In genomic region chr13:96697805-96698586, GRCm38 (mm10) we compare ENCODE assay signal across 9 mouse cellular contexts. TPM values are rescaled to one million over a fixed set of nuclear protein-coding genes. Genes with fewer than 3 reads are reported as not detected.
DNase-seq lines count a peak whose midpoint lies in the region; ATAC-seq lines count a peak whose summit lies in the region.
"Had no signal": no experiment of that assay in that cellular context is flagged by ENCODE, and none has a peak within 500 bp of the region (broad histone marks: within the 10 kb centered on the region; RNA-seq: fewer than 3 reads in every experiment).

No protein-coding gene starts in this region.

- peak; percentile 97 for ATAC-seq in megakaryocyte, adult 5-6 weeks (ENCODE audit: poor library complexity, severe bottlenecking)

- intact Hi-C loops in heart, postnatal 14 days (cut with DNase I) = no loop called here

- DNase-seq in CD4-positive, CD25-positive, alpha-beta regulatory T cell, adult 2 months (ENCODE audit: low read depth, low spot score) = peak; percentile 66
- DNase-seq in brain, adult 2 months (ENCODE audit: low read depth, low spot score) = peak; percentile 32
- peak; percentile 2 to 3 for DNase-seq in heart, postnatal 14 days
- DNase-seq in frontal cortex, postnatal 10 days (ENCODE audit: low spot score in 2 of 2) = no peak
- DNase-seq in cerebellum, adult 9-11 months = no peak
- no peak for DNase-seq in right cerebral cortex, adult 2 months (ENCODE audit: low spot score in 2 of 2)
- DNase-seq in urinary bladder, adult 2 months (ENCODE audit: low spot score) = no peak

RNA-seq across cellular contexts. Expression of gene Hmgcr, which starts 27.3 kb away (rescaled TPM):
- total RNA-seq in heart, postnatal 14 days (2021) = 10 to 100 TPM; 16.3 TPM
- 27.8 and 31.8 TPM in 2 replicates for total RNA-seq in megakaryocyte, adult 5-6 weeks (2015)
- total RNA-seq in megakaryocyte, adult 5-6 weeks (2017) = 34.6 and 36.5 TPM in 2 replicates
- polyA plus RNA-seq in urinary bladder, adult 2 months (2012; rRNA removed) = 16.6 and 20.4 TPM in 2 replicates

RNA-seq across cellular contexts. Expression of gene Ankrd31, which starts 50.1 kb away (rescaled TPM):
- total RNA-seq in heart, postnatal 14 days (2021) = not detected
- total RNA-seq in megakaryocyte, adult 5-6 weeks (2015) = not detected in 2 replicates
- not detected in 2 replicates for total RNA-seq in megakaryocyte, adult 5-6 weeks (2017)
- not detected in 2 replicates for polyA plus RNA-seq in urinary bladder, adult 2 months (2012; rRNA removed)
- polyA plus RNA-seq: embryonic facial prominence, embryonic 12.5 days had no signal

Comparison
In these comparisons a context has a peak if more than half of its experiments do, and no peak if none do; other contexts are left out.
1. DNase-seq: peak in CD4-positive, CD25-positive, alpha-beta regulatory T cell, adult 2 months (single experiment), brain, adult 2 months (single experiment) and heart, postnatal 14 days (2 of 2); none in frontal cortex, postnatal 10 days (0 of 2), cerebellum, adult 9-11 months (single experiment), right cerebral cortex, adult 2 months (0 of 2) and urinary bladder, adult 2 months (single experiment).